Mouse (Mus musculus) olfactory bulb, adult 2 months (tissue): ENCODE data around the gene Ttc32.

Source experiments
- CTCF ChIP-seq: fragments of 200-500 bp; IDR thresholded peaks from 2 replicates; pipeline ENCODE4 v1.5.1; 2012; ENCODE audit warnings: low read depth, mild to moderate bottlenecking, low read length, moderate library complexity; ENCODE audit not compliant: insufficient read depth
- POLR2A ChIP-seq: fragments of 200-500 bp; IDR thresholded peaks from 2 replicates; pipeline ENCODE4 v1.6.1; 2012; ENCODE audit warnings: mild to moderate bottlenecking, low read depth, low read length, moderate library complexity; ENCODE audit not compliant: insufficient read depth

DNA sequence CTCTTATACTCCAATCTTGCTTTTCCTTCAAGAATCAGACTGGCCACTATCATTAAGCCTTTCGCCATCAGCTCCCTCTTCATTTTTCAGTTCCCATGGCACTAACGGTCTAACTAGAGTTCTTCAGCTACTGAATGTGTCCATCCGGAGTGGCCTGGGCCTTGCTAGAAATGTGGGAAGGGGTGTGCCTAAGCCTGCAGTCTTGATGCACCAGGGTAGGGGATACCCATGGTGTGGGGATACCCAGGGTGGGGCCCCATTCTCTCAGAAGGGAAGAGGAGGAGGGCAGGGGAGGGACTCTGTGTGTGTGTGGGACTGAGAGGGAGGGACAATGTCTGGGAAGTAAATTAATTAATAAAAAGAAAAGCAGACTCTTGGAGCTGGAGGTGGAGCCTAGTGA, 13.0 kb downstream of the Ttc32 start:
- TF ChIP-seq POLR2A (no peak), CTCF (no peak)
